Mouse (Mus musculus) ES-E14 (cell line): ENCODE data around the gene Fuca1.

Source experiments
- CHD2 ChIP-seq: IDR thresholded peaks from 2 replicates; pipeline ENCODE4 v1.6.1; 2014; ENCODE audit warnings: mild to moderate bottlenecking, low read depth, low read length, inconsistent platforms
- HCFC1 ChIP-seq: IDR thresholded peaks from 2 replicates; pipeline ENCODE4 v1.6.1; 2012; ENCODE audit warnings: low read length, inconsistent platforms, borderline replicate concordance; ENCODE audit not compliant: insufficient read depth
- MAFK ChIP-seq: IDR thresholded peaks from 2 replicates; pipeline ENCODE4 v1.6.1; 2014; ENCODE audit warnings: mild to moderate bottlenecking, low read depth, low read length, inconsistent platforms; ENCODE audit not compliant: insufficient read depth
- ZNF384 ChIP-seq: IDR thresholded peaks from 2 replicates; pipeline ENCODE4 v1.6.1; 2012; ENCODE audit warnings: low read depth, low read length, inconsistent platforms

DNA sequence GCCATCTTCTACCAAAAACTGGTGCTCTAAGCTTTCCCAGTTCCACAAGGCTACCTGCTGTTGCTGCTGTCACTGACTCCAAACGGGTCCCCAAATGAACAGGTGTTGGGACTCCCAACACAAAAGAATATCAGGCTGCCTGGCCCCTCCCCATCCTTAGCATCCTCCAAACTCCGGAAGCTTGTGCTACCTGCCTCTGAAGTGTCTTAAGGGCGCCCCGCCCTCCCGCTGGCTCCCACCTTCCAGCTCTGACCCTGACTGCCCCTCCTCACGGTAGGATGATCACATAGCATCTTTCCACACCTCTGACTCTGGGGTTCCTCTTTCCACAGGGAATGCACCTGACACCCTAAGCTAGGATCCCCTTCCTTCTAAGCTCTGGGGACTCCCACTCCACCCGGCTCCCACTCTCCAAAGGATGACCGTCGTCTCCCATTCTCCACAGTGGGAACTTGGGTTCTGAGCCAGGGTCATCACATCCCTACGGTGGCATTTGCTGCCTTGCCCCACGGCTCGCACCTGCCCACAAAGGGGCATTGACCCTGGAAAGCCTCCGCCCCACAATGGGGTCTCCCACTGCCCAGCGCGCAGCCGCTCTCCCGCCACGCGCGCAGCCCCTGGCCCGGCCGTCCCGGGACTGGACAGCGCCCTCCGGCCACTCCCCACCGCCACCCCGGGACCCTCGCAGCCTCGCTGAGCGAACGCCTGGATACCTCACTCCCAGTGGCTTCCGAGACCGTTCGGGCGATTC is 51.4 kb downstream of the Fuca1 start:
- TF ChIP-seq HCFC1 (no peak), ZNF384 (no peak), CHD2 (no peak), MAFK (no peak)
